Mouse (Mus musculus): Measurements from ENCODE around the gene Sox21. TPM values are rescaled to one million over a fixed set of nuclear protein-coding genes. Genes with fewer than 3 reads are reported as not detected.

Gene Sox21
- total RNA-seq, 2 experiments from 2014 or later: 10.2 to 10.5 TPM

GRCm38 (mm10) chr14:118226471-118227155 is 10.2 kb downstream of the Sox21 start:
- no peak for DNase-seq (ENCODE audit: low spot score in 2 of 2)
- intact Hi-C loops (cut with DNase I): no loop called here

- DNase-seq (ENCODE audit: low spot score in 2 of 2): no peak
- intact Hi-C loops (cut with DNase I): no loop called here
These were observed 10.9 kb downstream of the Sox21 start for GRCm38 (mm10) chr14:118225911-118226310.

GRCm38 (mm10) chr14:118225061-118225743 is 11.6 kb downstream of the Sox21 start:
- intact Hi-C loops (cut with DNase I): no loop called here
- no peak for DNase-seq (ENCODE audit: low spot score in 2 of 2)

- no peak for DNase-seq (ENCODE audit: low spot score in 2 of 2)
- intact Hi-C loops (cut with DNase I): no loop called here
These were observed 15.9 kb downstream of the Sox21 start for GRCm38 (mm10) chr14:118220885-118221284.

GRCm38 (mm10) chr14:118216826-118217225 is 20.0 kb downstream of the Sox21 start:
- DNase-seq (ENCODE audit: low spot score in 2 of 2): no peak

GRCm38 (mm10) chr14:118212188-118212804 is 24.5 kb downstream of the Sox21 start:
- no peak for DNase-seq (ENCODE audit: low spot score in 2 of 2)
- intact Hi-C loops (cut with DNase I): no loop called here

More at GRCm38 (mm10) chr14:118216826-118217225, 20.0 kb downstream of the Sox21 start:
- intact Hi-C loops (cut with DNase I): no loop called here

- peak; percentile 49 to 56 for DNase-seq (ENCODE audit: low spot score in 2 of 2)
- intact Hi-C loops (cut with DNase I): loop anchor here (1.0 kb wide), 1 partner anchor 382 kb away; no protein-coding TSS in a partner anchor
These were observed 27.2 kb downstream of the Sox21 start for GRCm38 (mm10) chr14:118209642-118210041.

GRCm38 (mm10) chr14:118207347-118207746 is 29.5 kb downstream of the Sox21 start:
- no peak for DNase-seq (ENCODE audit: low spot score in 2 of 2)
- intact Hi-C loops (cut with DNase I): no loop called here

- intact Hi-C loops (cut with DNase I): no loop called here
- DNase-seq (ENCODE audit: low spot score in 2 of 2): no peak
These were observed 33.8 kb downstream of the Sox21 start for GRCm38 (mm10) chr14:118203031-118203430.

GRCm38 (mm10) chr14:118202006-118202405 is 34.8 kb downstream of the Sox21 start:
- intact Hi-C loops (cut with DNase I): no loop called here
- DNase-seq (ENCODE audit: low spot score in 2 of 2): no peak

- no peak for DNase-seq (ENCODE audit: low spot score in 2 of 2)
- intact Hi-C loops (cut with DNase I): no loop called here
These were observed 36.1 kb downstream of the Sox21 start for GRCm38 (mm10) chr14:118200731-118201130.

- DNase-seq (ENCODE audit: low spot score in 2 of 2): no peak
- intact Hi-C loops (cut with DNase I): loop anchor here (2.0 kb wide), 1 partner anchor 26 kb away; no protein-coding TSS in a partner anchor
These were observed 39.8 kb downstream of the Sox21 start for GRCm38 (mm10) chr14:118197063-118197462.

- DNase-seq (ENCODE audit: low spot score in 2 of 2): no peak
- intact Hi-C loops (cut with DNase I): loop anchor here (2.0 kb wide), 1 partner anchor 40 kb away; no protein-coding TSS in a partner anchor
These were observed 42.5 kb downstream of the Sox21 start for GRCm38 (mm10) chr14:118194219-118194914.

GRCm38 (mm10) chr14:118193663-118194062 is 43.2 kb downstream of the Sox21 start:
- no peak for DNase-seq (ENCODE audit: low spot score in 2 of 2)
- intact Hi-C loops (cut with DNase I): loop anchor here (2.0 kb wide), 1 partner anchor 41 kb away; no protein-coding TSS in a partner anchor

- intact Hi-C loops (cut with DNase I): no loop called here
- no peak for DNase-seq (ENCODE audit: low spot score in 2 of 2)
These were observed 43.7 kb downstream of the Sox21 start for GRCm38 (mm10) chr14:118193001-118193628.

- DNase-seq (ENCODE audit: low spot score in 2 of 2): no peak
These were observed 45.4 kb downstream of the Sox21 start for GRCm38 (mm10) chr14:118191442-118191841.

More at GRCm38 (mm10) chr14:118191442-118191841, 45.4 kb downstream of the Sox21 start:
- intact Hi-C loops (cut with DNase I): no loop called here
